Mouse (Mus musculus) E14TG2a.4 (cell line): ENCODE results near the gene Apeh.

Experiments
- CTCF ChIP-seq: conservative IDR thresholded peaks from 2 replicates; pipeline ENCODE4 v1.5.1; 2014; ENCODE audit warnings: low read length
- NANOG ChIP-seq: IDR thresholded peaks from 2 replicates; pipeline ENCODE4 v1.6.1; 2014; ENCODE audit warnings: borderline replicate concordance, low read length, mixed read lengths

DNA sequence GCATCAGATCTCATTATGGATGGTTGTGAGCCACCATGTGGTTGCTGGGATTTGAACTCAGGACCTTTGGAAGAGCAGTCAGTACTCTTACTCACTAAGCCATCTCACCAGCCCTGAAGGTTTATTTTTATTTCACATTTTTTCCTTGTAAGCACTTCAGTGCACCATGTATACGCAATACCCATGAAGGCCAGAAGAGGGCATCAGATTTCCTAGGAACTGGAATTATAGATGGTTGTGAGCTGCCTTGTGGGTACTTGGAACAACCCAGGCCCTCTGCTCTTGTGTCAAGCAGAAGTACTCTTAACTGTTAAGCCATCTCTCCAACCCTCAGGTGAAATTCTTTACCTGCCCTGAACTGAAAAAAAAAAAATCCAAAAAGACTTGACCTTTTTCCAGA is 41.8 kb upstream of the Apeh start:
- peak; percentile 69 for TF ChIP-seq CTCF
- no peak for TF ChIP-seq NANOG
